Mouse (Mus musculus) liver, embryonic 13.5 days (tissue): ENCODE data around the gene Zfp110. TPM values are rescaled to one million over a fixed set of nuclear protein-coding genes. Genes with fewer than 3 reads are reported as not detected.
"Not testable (repeated sequence)": the region's sequence is repeated elsewhere in the genome, so short reads cannot be mapped to it uniquely, and the experiment has no call there.

Source experiments
- ATAC-seq: fragments of 200-750 bp; cut with Nextera tagmentation; 2 replicates; pipeline ENCODE4 v1.8.0; 2017; ENCODE audit warnings: low read depth, mild to moderate bottlenecking, moderate number of reproducible peaks, moderate library complexity
- DNase-seq: peaks from one replicate; pipeline ENCODE4 v3.0.0; 2022
- H3K27ac ChIP-seq: fragments of 300-500 bp; sonication (generic); 2 replicates; pipeline ENCODE4 v1.5.1; 2015; ENCODE audit warnings: moderate library complexity, mild to moderate bottlenecking, inconsistent platforms
- H3K27me3 ChIP-seq: fragments of 300-500 bp; sonication (generic); 2 replicates; pipeline ENCODE4 v1.6.1; 2015; ENCODE audit warnings: mild to moderate bottlenecking, inconsistent platforms
- H3K36me3 ChIP-seq: fragments of 300-500 bp; sonication (generic); 2 replicates; pipeline ENCODE4 v1.6.1; 2015; ENCODE audit warnings: mild to moderate bottlenecking, inconsistent platforms
- H3K4me1 ChIP-seq: fragments of 300-500 bp; sonication (generic); replicated peaks from 2 replicates; pipeline ENCODE4 v1.6.1; 2015; ENCODE audit warnings: inconsistent platforms
- H3K4me2 ChIP-seq: fragments of 300-500 bp; sonication (generic); 2 replicates; pipeline ENCODE4 v1.6.1; 2015; ENCODE audit warnings: inconsistent platforms, mild to moderate bottlenecking, moderate library complexity
- H3K4me3 ChIP-seq: fragments of 300-500 bp; sonication (generic); replicated peaks from 2 replicates; pipeline ENCODE4 v1.5.1; 2015; ENCODE audit warnings: mild to moderate bottlenecking, inconsistent platforms
- H3K9ac ChIP-seq: fragments of 300-500 bp; sonication (generic); 2 replicates; pipeline ENCODE4 v1.6.1; 2015; ENCODE audit warnings: mild to moderate bottlenecking, inconsistent platforms
- H3K9me3 ChIP-seq: fragments of 300-500 bp; sonication (generic); replicated peaks from 2 replicates; pipeline ENCODE4 v1.6.1; 2016; ENCODE audit warnings: inconsistent platforms
- WGBS: fragments of 180-500 bp; shearing (Covaris S2); methylation state at CpG from one replicate; pipeline ENCODE4 v1.1.7; 2015; ENCODE audit not compliant: insufficient replicate concordance; 5-methylcytosine and 5-hydroxymethylcytosine counted together
- polyA plus RNA-seq: library from polyadenylated mRNA; unstranded; fragments of >200 nt; fragmentation: Nextera tagmentation; extraction: Ambion mirVana; gene quantifications from 2 replicates; pipeline ENCODE4 v1.2.1, GENCODE M21; 2015

Gene Zfp110
- polyA plus RNA-seq, 1 experiment from 2014 or later, result 11.7 TPM

- Histone ChIP-seq H3K27ac (peak overlapping the region; percentile 35), H3K9ac (peak overlapping the region; percentile 77), H3K4me1 (peaks cover 18% of the 10 kb centered on the region), H3K4me3 (peak overlapping the region; percentile 75), H3K9me3 (no peaks in the 10 kb centered on the region), H3K27me3 (no peaks in the 10 kb centered on the region), H3K36me3 (peaks cover 37% of the 10 kb centered on the region), H3K4me2 (peak overlapping the region; percentile 88)
- no peak for DNase-seq
- peak; percentile 12 for ATAC-seq
- 26% methylated on average over 13 of the region's 13 CpGs for WGBS
Observed at GRCm38 (mm10) chr7:12835193-12835671, 671 bp downstream of the Zfp110 start.

GRCm38 (mm10) chr7:12835779-12836178, 1.2 kb downstream of the Zfp110 start:
- H3K4me2 ChIP-seq, result peak overlapping the region; percentile 88
- DNase-seq (no peak), ATAC-seq (no peak)
- no peak overlapping the region for H3K27ac ChIP-seq
- no peaks in the 10 kb centered on the region for H3K27me3 ChIP-seq
- peaks cover 18% of the 10 kb centered on the region for H3K4me1 ChIP-seq
- peak overlapping the region; percentile 77 for H3K9ac ChIP-seq
- H3K36me3 ChIP-seq, result peaks cover 43% of the 10 kb centered on the region
- peak overlapping the region; percentile 75 for H3K4me3 ChIP-seq
- H3K9me3 ChIP-seq, result no peaks in the 10 kb centered on the region
- 67% methylated on average over 4 of the region's 4 CpGs for WGBS

- H3K27me3 ChIP-seq, result no peaks in the 10 kb centered on the region
- 0 out of 2 replicates have a peak, but pooled peaks cover 3% of the 10 kb centered on the region for H3K9me3 ChIP-seq
- WGBS, result 6% methylated on average over 3 of the region's 3 CpGs
- ATAC-seq (no peak), DNase-seq (no peak)
- no peak overlapping the region for H3K4me3 ChIP-seq
- H3K9ac ChIP-seq, result no peak overlapping the region
- no peak overlapping the region for H3K27ac ChIP-seq
- H3K4me1 ChIP-seq, result no peaks in the 10 kb centered on the region
- no peak overlapping the region for H3K4me2 ChIP-seq
- H3K36me3 ChIP-seq, result no peaks in the 10 kb centered on the region
Observed at GRCm38 (mm10) chr7:12874301-12874700, 39.7 kb downstream of the Zfp110 start.

GRCm38 (mm10) chr7:12880036-12880435, 45.5 kb downstream of the Zfp110 start:
- Histone ChIP-seq H3K4me1 (peaks cover 20% of the 10 kb centered on the region), H3K27ac (no peak overlapping the region), H3K9ac (no peak overlapping the region), H3K4me2 (no peak overlapping the region), H3K4me3 (no peak overlapping the region), H3K27me3 (no peaks in the 10 kb centered on the region), H3K9me3 (no peaks in the 10 kb centered on the region), H3K36me3 (no peaks in the 10 kb centered on the region; the same call in 1 of the 2 replicates)
- ATAC-seq (no peak), DNase-seq (no peak)

GRCm38 (mm10) chr7:12880497-12880896, 45.9 kb downstream of the Zfp110 start:
- Histone ChIP-seq H3K9ac (peak overlapping the region; percentile 79; the same call in 1 of the 2 replicates), H3K4me1 (peaks cover 20% of the 10 kb centered on the region), H3K4me3 (peak overlapping the region; percentile 75), H3K4me2 (peak overlapping the region; percentile 88)
- WGBS, result 39% methylated on average over 8 of the region's 8 CpGs
- ATAC-seq, H3K36me3 ChIP-seq, H3K27me3 ChIP-seq, H3K9me3 ChIP-seq, H3K27ac ChIP-seq, DNase-seq: not testable (repeated sequence)

GRCm38 (mm10) chr7:12880911-12881660, 46.5 kb downstream of the Zfp110 start, which contains the start of gene Zfp128:
Zfp128 (plus strand) TSS chr7:12881177.
- peak; percentile 100 for ATAC-seq
- Histone ChIP-seq H3K27ac (peak within 1 kb of the TSS; percentile 43), H3K9me3 (no peaks in the 10 kb centered on the region), H3K4me3 (peak within 1 kb of the TSS; percentile 75), H3K4me1 (peaks cover 20% of the 10 kb centered on the region), H3K9ac (peak within 1 kb of the TSS; percentile 79), H3K27me3 (no peaks in the 10 kb centered on the region), H3K36me3 (peaks cover 8% of the 10 kb centered on the region; the same call in 1 of the 2 replicates), H3K4me2 (peak within 1 kb of the TSS; percentile 88)
- DNase-seq, result peak; percentile 88
- 1% methylated on average over 35 of the region's 35 CpGs for WGBS

- H3K27me3 ChIP-seq, result no peaks in the 10 kb centered on the region
- no peak overlapping the region for H3K9ac ChIP-seq
- WGBS, result 77% methylated on average over 12 of the region's 12 CpGs
- H3K4me1 ChIP-seq, result peaks cover 8% of the 10 kb centered on the region
- ATAC-seq (no peak), DNase-seq (no peak)
- H3K36me3 ChIP-seq, result peaks cover 47% of the 10 kb centered on the region
- H3K4me3 ChIP-seq, result no peak overlapping the region
- H3K9me3 ChIP-seq, result no peaks in the 10 kb centered on the region
- no peak overlapping the region for H3K27ac ChIP-seq
- no peak overlapping the region for H3K4me2 ChIP-seq
Observed at GRCm38 (mm10) chr7:12886563-12887266, 52.2 kb downstream of the Zfp110 start.

- H3K4me1 ChIP-seq, result no peaks in the 10 kb centered on the region
- ATAC-seq (no peak; the same call in 1 of the 2 replicates), DNase-seq (no peak)
- 68% methylated on average over 5 of the region's 5 CpGs for WGBS
- H3K27ac ChIP-seq, result no peak overlapping the region
- no peak overlapping the region for H3K4me2 ChIP-seq
- no peaks in the 10 kb centered on the region for H3K9me3 ChIP-seq
- no peaks in the 10 kb centered on the region for H3K27me3 ChIP-seq
- no peak overlapping the region for H3K9ac ChIP-seq
- H3K4me3 ChIP-seq, result no peak overlapping the region
- peaks cover 48% of the 10 kb centered on the region for H3K36me3 ChIP-seq
Observed at GRCm38 (mm10) chr7:12887585-12887984, 53.0 kb downstream of the Zfp110 start.

GRCm38 (mm10) chr7:12890928-12891327, 56.4 kb downstream of the Zfp110 start:
- Histone ChIP-seq H3K27me3 (no peaks in the 10 kb centered on the region), H3K4me3 (no peak overlapping the region), H3K4me2 (no peak overlapping the region), H3K9ac (no peak overlapping the region), H3K27ac (no peak overlapping the region), H3K4me1 (no peaks in the 10 kb centered on the region), H3K36me3 (peaks cover 42% of the 10 kb centered on the region), H3K9me3 (no peaks in the 10 kb centered on the region)
- no peak for DNase-seq
- WGBS, result 82% methylated on average over 14 of the region's 14 CpGs
- no peak for ATAC-seq

- H3K27ac ChIP-seq, result no peak overlapping the region
- ATAC-seq (no peak), DNase-seq (no peak)
- H3K9ac ChIP-seq, result no peak overlapping the region
- H3K27me3 ChIP-seq, result no peaks in the 10 kb centered on the region
- peaks cover 38% of the 10 kb centered on the region for H3K36me3 ChIP-seq
- H3K4me2 ChIP-seq, result no peak overlapping the region
- H3K4me1 ChIP-seq, result no peaks in the 10 kb centered on the region
- 33% methylated on average over 1 of the region's 1 CpGs for WGBS
- no peaks in the 10 kb centered on the region for H3K9me3 ChIP-seq
- H3K4me3 ChIP-seq, result no peak overlapping the region
Observed at GRCm38 (mm10) chr7:12891334-12891733, 56.8 kb downstream of the Zfp110 start.

- Histone ChIP-seq H3K9me3 (no peaks in the 10 kb centered on the region), H3K4me1 (peaks cover 17% of the 10 kb centered on the region), H3K27me3 (no peaks in the 10 kb centered on the region), H3K36me3 (0 out of 2 replicates have a peak, but pooled peaks cover 3% of the 10 kb centered on the region), H3K27ac (peak within 1 kb of the TSS; percentile 45), H3K9ac (peak within 1 kb of the TSS; percentile 73), H3K4me2 (peak within 1 kb of the TSS; percentile 64), H3K4me3 (peak within 1 kb of the TSS; percentile 71)
- 3% methylated on average over 36 of the region's 36 CpGs for WGBS
- ATAC-seq (peak; percentile 99), DNase-seq (peak; percentile 79)
Observed at GRCm38 (mm10) chr7:12897655-12898410, 63.3 kb downstream of the Zfp110 start, which contains the start of gene Zscan22. Zscan22 (plus strand) TSS chr7:12897815.
